Mouse (Mus musculus): ENCODE measurements around the gene Lzts2. TPM values are rescaled to one million over a fixed set of nuclear protein-coding genes. Genes with fewer than 3 reads are reported as not detected.

The Lzts2 gene
- total RNA-seq, 2 experiments from 2014 or later = 21.3 to 23.2 TPM

Other genes starting within 250 kb of the Lzts2 start
- 10 to 100 TPM; 32.4 to 35.3 TPM for gene Slf2, start 83.3 kb upstream of the Lzts2 start, total RNA-seq (2021)
- 10 to 100 TPM; 61.8 to 69.2 TPM for gene Sema4g, start 25.3 kb upstream of the Lzts2 start, total RNA-seq (2021)
- gene Twnk, start 8.8 kb upstream of the Lzts2 start, total RNA-seq (2021) = 10 to 100 TPM; 14.1 to 15.1 TPM
- gene Mrpl43, start 8.0 kb upstream of the Lzts2 start, total RNA-seq (2021) = 10 to 100 TPM; 45.3 to 48.9 TPM
- gene Pdzd7, start 31.3 kb downstream of the Lzts2 start, total RNA-seq (2021) = 1 to 10 TPM; 3.2 to 3.3 TPM
- 100 to 1,000 TPM; 103 to 124 TPM for gene Sfxn3, start 33.1 kb downstream of the Lzts2 start, total RNA-seq (2021)
- gene Kazald1, start 60.8 kb downstream of the Lzts2 start, total RNA-seq (2021) = 1 to 10 TPM; 1.8 to 2.1 TPM
- not detected for gene Tlx1, start 136.3 kb downstream of the Lzts2 start, total RNA-seq (2021)
- gene Lbx1, start 221.4 kb downstream of the Lzts2 start, total RNA-seq (2021) = not detected